Mouse (Mus musculus) heart, embryonic 16.5 days (tissue): ENCODE data around the gene Ezh1. TPM values are rescaled to one million over a fixed set of nuclear protein-coding genes. Genes with fewer than 3 reads are reported as not detected.

Experiments
- ATAC-seq: fragments of 200-750 bp; cut with Nextera tagmentation; replicated peaks from 2 replicates; pipeline ENCODE4 v1.8.0; 2017; ENCODE audit warnings: moderate number of reproducible peaks; ENCODE audit not compliant: insufficient read depth, low FRiP score; ENCODE audit errors: extremely low read depth
- H3K27ac ChIP-seq: fragments of 300-500 bp; sonication (generic); 2 replicates; pipeline ENCODE4 v1.5.1; 2014; ENCODE audit warnings: mild to moderate bottlenecking, low read length, control low read depth, moderate library complexity
- H3K27me3 ChIP-seq: fragments of 300-500 bp; sonication (generic); 2 replicates; pipeline ENCODE4 v1.6.1; 2014; ENCODE audit warnings: low read length, mixed read lengths; ENCODE audit not compliant: control insufficient read depth, insufficient read depth
- H3K36me3 ChIP-seq: fragments of 300-500 bp; sonication (generic); 2 replicates; pipeline ENCODE4 v1.6.1; 2014; ENCODE audit not compliant: control insufficient read depth, insufficient read depth
- H3K4me1 ChIP-seq: fragments of 300-500 bp; sonication (generic); 2 replicates; pipeline ENCODE4 v1.6.1; 2014; ENCODE audit warnings: low read length, mixed read lengths; ENCODE audit not compliant: control insufficient read depth, insufficient read depth
- H3K4me2 ChIP-seq: fragments of 300-500 bp; sonication (generic); 2 replicates; pipeline ENCODE4 v1.6.1; 2014; ENCODE audit warnings: low read depth, mild to moderate bottlenecking, control low read depth, low read length
- H3K4me3 ChIP-seq: fragments of 300-500 bp; sonication (generic); 2 replicates; pipeline ENCODE4 v1.5.1; 2014; ENCODE audit warnings: mild to moderate bottlenecking, control low read depth, low read length
- H3K9ac ChIP-seq: fragments of 300-500 bp; sonication (generic); 2 replicates; pipeline ENCODE4 v1.6.1; 2014; ENCODE audit warnings: low read length, control low read depth
- H3K9me3 ChIP-seq: fragments of 300-500 bp; sonication (generic); replicated peaks from 2 replicates; pipeline ENCODE4 v1.6.1; 2016; ENCODE audit warnings: low read length; ENCODE audit not compliant: control insufficient read depth
- WGBS: fragments of 180-500 bp; shearing (Covaris S2); extraction: QIAGEN DNeasy Blood & Tissue Kit; methylation state at CpG from one replicate; pipeline ENCODE4 v1.1.7; 2014; 5-methylcytosine and 5-hydroxymethylcytosine counted together
- polyA plus RNA-seq: library from polyadenylated mRNA; unstranded; fragments of >200 nt; fragmentation: Nextera tagmentation; extraction: Ambion mirVana; gene quantifications from 2 replicates; pipeline ENCODE4 v1.2.1, GENCODE M21; 2015

Ezh1 gene
- polyA plus RNA-seq, 1 experiment from 2014 or later: 14.7 TPM

- no peaks in the 10 kb centered on the region for H3K9me3 ChIP-seq
- no peak overlapping the region for H3K9ac ChIP-seq
- peak overlapping the region; percentile 71 for H3K4me3 ChIP-seq
- peak overlapping the region; percentile 99 for H3K4me2 ChIP-seq
- no peaks in the 10 kb centered on the region for H3K36me3 ChIP-seq
- peaks cover 25% of the 10 kb centered on the region for H3K27me3 ChIP-seq
- peaks cover 39% of the 10 kb centered on the region for H3K4me1 ChIP-seq
- ATAC-seq: no peak
- WGBS: 2% methylated on average over 24 of the region's 24 CpGs
- H3K27ac ChIP-seq: no peak overlapping the region
These were observed 36.2 kb upstream of the Ezh1 start for GRCm38 (mm10) chr11:101262272-101262967.

- peaks cover 21% of the 10 kb centered on the region for H3K27me3 ChIP-seq
- peaks cover 44% of the 10 kb centered on the region for H3K4me1 ChIP-seq
- peak overlapping the region; percentile 79 for H3K9ac ChIP-seq
- peak overlapping the region; percentile 71 for H3K4me3 ChIP-seq
- H3K27ac ChIP-seq: peak overlapping the region; percentile 81
- H3K36me3 ChIP-seq: no peaks in the 10 kb centered on the region
- WGBS: under 1% methylated on average over 30 of the region's 30 CpGs
- H3K4me2 ChIP-seq: peak overlapping the region; percentile 99
- H3K9me3 ChIP-seq: no peaks in the 10 kb centered on the region
- ATAC-seq: no peak
These were observed 34.6 kb upstream of the Ezh1 start for GRCm38 (mm10) chr11:101260826-101261380.

- ATAC-seq: peak; percentile 79
- no peaks in the 10 kb centered on the region for H3K36me3 ChIP-seq
- H3K9ac ChIP-seq: peak within 1 kb of the TSS; percentile 79
- H3K4me2 ChIP-seq: peak within 1 kb of the TSS; percentile 99
- whole genome bisulfite sequencing: under 1% methylated on average over 43 of the region's 43 CpGs
- H3K4me3 ChIP-seq: peak within 1 kb of the TSS; percentile 71
- H3K9me3 ChIP-seq: no peaks in the 10 kb centered on the region
- peaks cover 45% of the 10 kb centered on the region for H3K4me1 ChIP-seq
- H3K27ac ChIP-seq: peak within 1 kb of the TSS; percentile 81
- peaks cover 15% of the 10 kb centered on the region for H3K27me3 ChIP-seq
These were observed 33.9 kb upstream of the Ezh1 start, which contains the start of gene Wnk4 for GRCm38 (mm10) chr11:101259948-101260825. Gene Wnk4, plus strand, starts transcription at chr11:101260567.

- peaks cover 10% of the 10 kb centered on the region for H3K27me3 ChIP-seq
- H3K27ac ChIP-seq: peak overlapping the region; percentile 81
- peak; percentile 39 for ATAC-seq
- no peaks in the 10 kb centered on the region for H3K36me3 ChIP-seq
- WGBS: 22% methylated on average over 6 of the region's 6 CpGs
- no peaks in the 10 kb centered on the region for H3K9me3 ChIP-seq
- H3K9ac ChIP-seq: peak overlapping the region; percentile 79
- peak overlapping the region; percentile 71 for H3K4me3 ChIP-seq
- peaks cover 44% of the 10 kb centered on the region for H3K4me1 ChIP-seq
- peak overlapping the region; percentile 99 for H3K4me2 ChIP-seq
These were observed 33.0 kb upstream of the Ezh1 start for GRCm38 (mm10) chr11:101259261-101259712.

GRCm38 (mm10) chr11:101255826-101256775 is 29.8 kb upstream of the Ezh1 start:
- Histone ChIP-seq H3K4me3 (no peak overlapping the region), H3K36me3 (no peaks in the 10 kb centered on the region), H3K4me2 (peak overlapping the region; percentile 8), H3K9ac (no peak overlapping the region; the same call in 1 of the 2 replicates), H3K9me3 (no peaks in the 10 kb centered on the region), H3K27ac (peak overlapping the region; percentile 87), H3K4me1 (peaks cover 44% of the 10 kb centered on the region), H3K27me3 (no peaks in the 10 kb centered on the region)
- no peak for ATAC-seq
- 49% methylated on average over 13 of the region's 13 CpGs for WGBS

- H3K27ac ChIP-seq: peak within 1 kb of the TSS; percentile 88
- under 1% methylated on average over 40 of the region's 40 CpGs for WGBS
- no peaks in the 10 kb centered on the region for H3K27me3 ChIP-seq
- H3K4me2 ChIP-seq: peak within 1 kb of the TSS; percentile 92
- peak within 1 kb of the TSS; percentile 80 for H3K4me3 ChIP-seq
- no peaks in the 10 kb centered on the region for H3K36me3 ChIP-seq
- no peaks in the 10 kb centered on the region for H3K9me3 ChIP-seq
- ATAC-seq: peak; percentile 77
- H3K4me1 ChIP-seq: peaks cover 24% of the 10 kb centered on the region
- H3K9ac ChIP-seq: peak within 1 kb of the TSS; percentile 90
These were observed 27.5 kb upstream of the Ezh1 start, which contains the start of gene Vps25 for GRCm38 (mm10) chr11:101253613-101254389. Gene Vps25, plus strand, starts transcription at chr11:101253707.

GRCm38 (mm10) chr11:101252941-101253340 is 26.7 kb upstream of the Ezh1 start:
- peak overlapping the region; percentile 88 for H3K27ac ChIP-seq
- H3K4me3 ChIP-seq: peak overlapping the region; percentile 80
- 8% methylated on average over 7 of the region's 7 CpGs for WGBS
- H3K27me3 ChIP-seq: no peaks in the 10 kb centered on the region; the same call in 1 of the 2 replicates
- H3K4me1 ChIP-seq: peaks cover 20% of the 10 kb centered on the region
- H3K9ac ChIP-seq: peak overlapping the region; percentile 90
- peak overlapping the region; percentile 92 for H3K4me2 ChIP-seq
- H3K36me3 ChIP-seq: no peaks in the 10 kb centered on the region
- no peaks in the 10 kb centered on the region for H3K9me3 ChIP-seq
- no peak for ATAC-seq
